In the genomic region with DNA sequence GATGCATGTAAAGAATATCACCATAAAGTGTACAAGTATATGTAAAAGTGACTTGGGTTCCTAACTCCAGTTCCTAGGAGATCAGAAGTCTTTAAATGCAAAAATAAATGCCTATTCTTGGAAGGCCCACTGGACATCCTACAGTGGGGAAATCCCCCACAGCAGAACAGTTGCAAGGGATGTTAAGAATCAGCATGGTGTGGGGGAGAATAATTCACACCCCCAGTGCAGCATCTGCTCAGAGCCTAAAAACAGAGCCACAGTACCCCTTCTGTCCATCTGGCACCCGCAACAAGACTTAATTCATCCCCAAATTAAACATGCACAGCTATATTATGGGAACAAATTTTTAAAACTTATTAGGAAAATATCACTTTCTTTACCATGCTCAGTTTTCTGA, we compare ENCODE assay signal across 23 mouse cellular contexts. TPM values are rescaled to one million over a fixed set of nuclear protein-coding genes. Genes with fewer than 3 reads are reported as not detected.
DNase-seq lines count a peak whose midpoint lies in the region; ATAC-seq and TF ChIP-seq lines count a peak whose summit lies in the region.
"Had no signal": no experiment of that assay in that cellular context is flagged by ENCODE, and none has a peak within 500 bp of the region (broad histone marks: within the 10 kb centered on the region; RNA-seq: fewer than 3 reads in every experiment).

No protein-coding gene starts in this region.

- no peaks in the 10 kb centered on the region for H3K4me1 ChIP-seq in forebrain, embryonic 15.5 days
- no peaks in the 10 kb centered on the region for H3K4me1 ChIP-seq in forebrain, embryonic 10.5 days
- H3K4me1 ChIP-seq: heart, embryonic 13.5 days; limb, embryonic 13.5 days; liver, embryonic 15.5 days; megakaryocyte, embryonic 14.5 days; neural tube, embryonic 12.5 days had no signal

- H3K4me2 ChIP-seq in forebrain, embryonic 15.5 days (replicated peaks) = no peak overlapping the region
- H3K4me2 ChIP-seq: heart, embryonic 13.5 days; limb, embryonic 13.5 days; liver, embryonic 15.5 days; neural tube, embryonic 12.5 days had no signal

- TF ChIP-seq CTCF in layer of hippocampus, adult 2 months (conservative IDR thresholded peaks at IDR 0.05) = no peak

- no peak for DNase-seq in forebrain, embryonic 10.5 days (ENCODE audit: extremely low spot score, low spot score)
- DNase-seq in layer of hippocampus, adult 2 months (ENCODE audit: low spot score in 2 of 2) = peak; percentile 54 to 58
- peak; percentile 4 to 74 for DNase-seq in left cerebral cortex, adult 8-10 months (ENCODE audit: low spot score in 2 of 2)
- peak; percentile 18 for DNase-seq in right cerebral cortex, postnatal 25 days
- DNase-seq in thymus, postnatal 4 days = no peak
- no peak for DNase-seq in spleen, postnatal 10 days (ENCODE audit: low spot score in 2 of 2)
- DNase-seq: cerebellum, adult 11-12 months; kidney, postnatal 10 days; lung, postnatal 10 days had no signal

- no peak overlapping the region for H3K4me3 ChIP-seq in forebrain, embryonic 15.5 days
- H3K4me3 ChIP-seq in forebrain, embryonic 10.5 days = no peak overlapping the region
- no peak overlapping the region for H3K4me3 ChIP-seq in layer of hippocampus, adult 2 months
- H3K4me3 ChIP-seq: heart, embryonic 13.5 days; limb, embryonic 13.5 days; liver, embryonic 15.5 days; megakaryocyte, embryonic 14.5 days; neural tube, embryonic 12.5 days had no signal

- H3K9ac ChIP-seq in forebrain, embryonic 15.5 days (replicated peaks) = no peak overlapping the region
- H3K9ac ChIP-seq: heart, embryonic 13.5 days; limb, embryonic 13.5 days; liver, embryonic 15.5 days; neural tube, embryonic 12.5 days had no signal

- H3K27ac ChIP-seq in forebrain, embryonic 15.5 days (replicated peaks) = no peak overlapping the region
- no peak overlapping the region for H3K27ac ChIP-seq in forebrain, embryonic 10.5 days
- H3K27ac ChIP-seq in layer of hippocampus, adult 2 months = no peak overlapping the region
- H3K27ac ChIP-seq: heart, embryonic 13.5 days; limb, embryonic 13.5 days; liver, embryonic 15.5 days; neural tube, embryonic 12.5 days had no signal

- H3K9me3 ChIP-seq in forebrain, embryonic 15.5 days = no peaks in the 10 kb centered on the region
- no peaks in the 10 kb centered on the region for H3K9me3 ChIP-seq in forebrain, embryonic 10.5 days
- H3K9me3 ChIP-seq: heart, embryonic 13.5 days; limb, embryonic 13.5 days; liver, embryonic 15.5 days; megakaryocyte, embryonic 14.5 days; neural tube, embryonic 12.5 days had no signal

- 65% methylated on average over 1 of the region's 1 CpGs for WGBS in forebrain, embryonic 15.5 days
- 95% methylated on average over 1 of the region's 1 CpGs for WGBS in forebrain, embryonic 10.5 days

- no peaks in the 10 kb centered on the region for H3K36me3 ChIP-seq in forebrain, embryonic 15.5 days
- H3K36me3 ChIP-seq in forebrain, embryonic 10.5 days (replicated peaks) = no peaks in the 10 kb centered on the region
- H3K36me3 ChIP-seq: heart, embryonic 13.5 days; limb, embryonic 13.5 days; liver, embryonic 15.5 days; neural tube, embryonic 12.5 days had no signal

- H3K27me3 ChIP-seq in forebrain, embryonic 15.5 days = no peaks in the 10 kb centered on the region
- no peaks in the 10 kb centered on the region for H3K27me3 ChIP-seq in forebrain, embryonic 10.5 days (ENCODE audit: poor library complexity, severe bottlenecking)
- H3K27me3 ChIP-seq: heart, embryonic 13.5 days; limb, embryonic 13.5 days; liver, embryonic 15.5 days; megakaryocyte, embryonic 14.5 days; neural tube, embryonic 12.5 days; Patski had no signal

- ATAC-seq in forebrain, embryonic 15.5 days (replicated peaks) = peak; percentile 73; the same call in 1 of the 2 replicates
- ATAC-seq in monocyte, adult 5-6 weeks (replicated peaks; ENCODE audit: insufficient number of reproducible peaks, low FRiP score, low TSS enrichment, poor library complexity, severe bottlenecking) = no peak
- ATAC-seq: intestine, embryonic 16.5 days; Patski had no signal

RNA-seq across cellular contexts. Expression of gene Pdha2, which starts 39.3 kb away (rescaled TPM):
- not detected in 2 replicates for polyA plus RNA-seq in forebrain, embryonic 15.5 days (2015; fragmentation: Nextera tagmentation; extraction: Ambion mirVana)
- not detected in 2 replicates for polyA plus RNA-seq in forebrain, embryonic 10.5 days (2016; fragmentation: Nextera tagmentation; extraction: Ambion mirVana)
- not detected for total RNA-seq in layer of hippocampus, adult 2 months (2021)
- total RNA-seq in left cerebral cortex, adult 8-10 months (2022) = not detected
- total RNA-seq in monocyte, adult 5-6 weeks (2017) = 0.38 TPM in 1 of 3 replicates, not detected in the others
- total RNA-seq: adrenal gland, adult 18-20 months; common myeloid progenitor, adult 5-6 weeks; hematopoietic stem cell, adult 5-6 weeks; midbrain, postnatal 0 days had no signal
- polyA plus RNA-seq: embryonic facial prominence, embryonic 14.5 days; heart, embryonic 13.5 days; intestine, embryonic 16.5 days; limb, embryonic 13.5 days; liver, embryonic 15.5 days; midbrain, postnatal 0 days; neural tube, embryonic 12.5 days; Patski had no signal

Comparison
In these comparisons a context has a peak if more than half of its experiments do, and no peak if none do; other contexts are left out.
1. DNase-seq: peak in layer of hippocampus, adult 2 months (2 of 2), left cerebral cortex, adult 8-10 months (2 of 2) and right cerebral cortex, postnatal 25 days (single experiment); none in forebrain, embryonic 10.5 days (single experiment), thymus, postnatal 4 days (single experiment) and spleen, postnatal 10 days (0 of 2).